Mouse (Mus musculus) liver (tissue): ENCODE measurements around the gene Krtcap2.

Experiments used
- DNase-seq: peaks from one replicate; pipeline ENCODE4 v3.0.0-alpha.2; 2020; ENCODE audit warnings: mixed read lengths

Krtcap2 gene

DNA sequence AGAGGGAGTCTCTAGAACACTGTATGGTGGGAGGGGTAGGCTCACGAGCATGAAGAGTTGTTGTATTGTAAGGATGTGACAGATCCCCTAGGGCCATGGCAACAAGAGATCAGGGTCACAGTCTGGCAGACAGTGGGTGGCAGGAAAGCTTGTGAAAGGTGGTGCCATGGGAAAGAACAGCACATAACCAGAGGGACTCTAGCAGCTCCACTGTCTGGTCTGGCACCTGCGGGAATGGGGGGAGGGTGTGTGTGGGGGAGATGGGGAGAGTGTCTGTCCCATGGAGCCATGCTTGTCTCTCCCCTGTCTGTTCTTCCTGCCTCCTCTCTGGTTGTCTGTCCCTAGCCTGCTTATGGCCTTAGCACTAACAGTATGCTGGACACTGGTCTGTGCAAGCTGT lies 39.8 kb downstream of the Krtcap2 start:
- DNase-seq = no peak

DNA sequence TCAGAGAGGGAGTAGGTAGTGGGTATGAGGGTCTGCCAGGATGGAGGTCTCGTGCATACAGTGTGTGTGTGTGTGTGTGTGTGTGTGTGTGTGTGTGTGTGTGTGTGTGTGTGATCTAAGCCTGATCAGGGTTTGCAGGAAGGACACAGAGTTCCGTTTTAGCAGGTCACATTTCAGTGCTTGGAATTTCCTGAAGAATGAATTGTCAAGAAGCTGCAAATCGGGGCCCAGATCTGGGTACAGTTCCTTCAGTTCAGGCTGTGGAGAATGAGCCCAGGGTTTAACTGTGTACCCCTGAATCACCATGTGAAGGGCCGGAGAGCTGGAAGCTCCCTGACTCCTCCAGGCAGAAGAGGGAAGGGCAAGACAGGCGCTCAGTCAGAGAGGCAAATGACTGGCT lies 41.5 kb downstream of the Krtcap2 start:
- no peak for DNase-seq

DNA sequence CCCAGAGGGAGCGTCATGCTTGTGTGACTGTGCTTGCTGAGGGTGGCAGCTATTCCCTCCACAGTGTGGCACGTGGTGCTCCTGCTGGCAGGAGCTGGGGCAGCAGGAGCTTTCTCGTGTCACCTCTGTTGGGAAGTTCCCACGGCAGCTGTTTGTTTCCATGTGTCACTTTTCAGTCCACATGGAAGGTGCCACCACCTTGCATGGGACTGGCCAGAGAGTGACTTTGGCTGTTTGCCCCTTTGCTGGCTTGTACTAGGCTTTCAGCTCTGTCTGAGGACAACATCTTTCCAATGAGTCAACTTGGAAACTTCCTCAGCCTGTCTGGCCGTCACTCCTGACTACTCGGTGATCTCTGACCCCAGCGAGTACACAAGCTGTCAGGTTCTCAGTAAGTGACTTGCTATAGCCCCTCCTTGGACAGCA lies 42.8 kb downstream of the Krtcap2 start:
- DNase-seq = no peak

DNA sequence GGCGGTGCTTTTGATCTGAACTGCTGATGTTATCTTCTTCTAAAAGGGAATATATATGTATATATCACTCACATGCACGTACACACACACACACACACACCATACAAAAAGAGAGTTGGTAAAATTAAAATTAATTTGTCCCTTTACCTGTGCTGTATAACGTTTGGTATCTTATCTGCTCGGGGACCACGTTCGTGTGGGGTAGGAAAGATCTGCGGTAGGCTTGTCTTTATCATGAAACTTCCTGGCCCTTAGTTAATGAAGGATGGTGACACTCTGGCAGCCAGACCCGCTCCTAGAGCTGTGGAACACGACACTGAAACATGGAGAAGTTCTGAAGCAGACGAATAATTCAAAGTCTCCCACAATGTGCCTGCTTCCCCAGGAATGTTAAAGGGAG lies 46.1 kb downstream of the Krtcap2 start:
- DNase-seq = no peak

DNA sequence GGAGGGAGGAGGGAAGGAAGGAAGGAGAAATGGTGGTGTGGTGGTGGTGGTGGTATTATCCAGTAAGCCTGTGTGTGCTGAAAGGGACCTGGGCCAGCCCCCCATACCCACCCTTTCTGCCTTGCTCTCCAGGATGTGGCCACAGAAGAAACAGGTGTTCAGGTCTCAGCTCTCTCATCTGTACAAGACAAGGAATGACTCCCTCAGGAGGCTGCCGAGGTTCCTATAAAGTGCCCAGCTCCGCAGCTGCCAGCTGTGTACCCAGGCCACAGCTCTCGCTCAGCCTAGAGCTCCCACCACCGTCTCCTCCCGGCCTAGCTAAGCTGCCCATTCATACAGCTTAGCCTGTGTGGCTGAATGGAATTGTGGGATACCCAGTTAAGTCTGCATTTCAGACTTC lies 46.5 kb downstream of the Krtcap2 start:
- DNase-seq = no peak

DNA sequence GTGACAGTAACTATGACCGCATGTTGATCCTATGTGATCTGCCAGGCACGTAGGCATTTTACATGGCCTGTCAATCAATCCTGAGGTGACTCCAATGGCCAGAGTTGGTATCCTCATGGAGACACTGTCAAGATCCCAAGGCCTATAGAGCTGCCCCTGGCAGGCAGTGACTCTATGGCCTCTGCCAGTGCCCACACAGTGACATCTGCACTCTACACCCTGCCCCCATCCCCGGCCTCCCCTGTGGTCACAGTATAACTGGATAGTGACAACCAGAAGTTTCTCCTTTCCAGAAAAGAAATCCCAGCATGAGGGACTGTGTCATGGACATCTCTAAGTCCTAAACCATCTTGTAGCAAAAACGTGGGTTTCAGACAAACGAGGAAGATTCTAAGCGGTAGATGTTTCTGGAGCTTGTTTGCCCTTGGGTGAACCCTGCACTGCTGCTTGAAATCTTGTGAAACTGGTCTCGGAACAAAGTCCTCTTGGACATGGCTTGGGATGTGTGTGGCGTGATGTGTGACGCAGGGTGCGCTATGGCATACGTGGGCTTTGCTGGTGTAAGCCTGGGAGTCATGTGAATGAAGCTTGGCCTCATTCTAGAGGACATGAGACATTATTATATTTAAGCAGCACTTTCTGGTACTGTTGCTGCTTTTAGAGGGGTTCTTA lies 47.6 kb downstream of the Krtcap2 start:
- DNase-seq = no peak

DNA sequence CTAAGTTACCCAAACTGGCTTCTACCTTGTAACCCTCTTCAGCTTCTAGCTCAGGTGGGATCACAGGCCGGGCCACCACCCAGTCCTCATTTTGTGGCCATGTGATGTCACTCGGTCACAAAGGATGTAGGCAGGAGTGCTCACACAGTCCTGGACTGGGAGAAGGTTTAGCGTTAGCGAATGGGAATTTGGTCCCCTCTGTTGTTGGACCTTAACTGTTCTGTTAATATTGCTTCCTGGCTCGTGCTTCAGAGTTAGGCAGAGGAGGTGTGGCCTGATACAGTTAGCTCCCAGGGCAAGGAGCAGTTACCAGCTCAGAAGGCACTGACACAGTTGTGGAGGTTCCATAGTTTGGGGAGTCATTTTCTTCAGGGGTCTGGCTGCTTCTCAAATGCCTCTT lies 48.4 kb downstream of the Krtcap2 start:
- DNase-seq = no peak

DNA sequence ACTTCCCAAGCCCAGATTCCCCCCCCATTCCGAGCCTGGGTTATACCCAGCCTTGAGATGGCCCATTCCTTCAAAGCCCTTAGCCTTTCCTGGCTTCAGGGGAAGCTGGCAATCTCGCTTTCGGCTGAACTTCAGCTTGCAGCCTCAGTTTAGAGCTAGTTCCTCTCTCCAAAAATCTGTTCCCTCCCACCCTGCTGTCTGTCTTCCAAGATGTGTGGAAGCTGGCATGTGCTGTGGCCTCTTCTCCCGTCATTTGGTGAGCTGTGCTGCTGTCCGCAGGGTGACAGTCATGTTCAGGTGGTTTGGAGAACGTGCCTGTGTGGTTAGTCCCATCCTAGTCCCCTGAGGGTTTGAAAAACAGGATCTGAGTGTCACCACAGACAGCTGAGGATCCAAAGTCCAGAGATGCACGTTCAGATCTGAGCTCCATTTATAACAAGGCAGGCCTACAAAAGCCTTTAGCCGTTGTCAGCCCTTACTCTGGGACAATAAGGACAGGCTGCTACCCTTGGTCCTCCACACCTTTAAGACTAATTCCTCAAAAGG lies 50.0 kb downstream of the Krtcap2 start:
- no peak for DNase-seq

DNA sequence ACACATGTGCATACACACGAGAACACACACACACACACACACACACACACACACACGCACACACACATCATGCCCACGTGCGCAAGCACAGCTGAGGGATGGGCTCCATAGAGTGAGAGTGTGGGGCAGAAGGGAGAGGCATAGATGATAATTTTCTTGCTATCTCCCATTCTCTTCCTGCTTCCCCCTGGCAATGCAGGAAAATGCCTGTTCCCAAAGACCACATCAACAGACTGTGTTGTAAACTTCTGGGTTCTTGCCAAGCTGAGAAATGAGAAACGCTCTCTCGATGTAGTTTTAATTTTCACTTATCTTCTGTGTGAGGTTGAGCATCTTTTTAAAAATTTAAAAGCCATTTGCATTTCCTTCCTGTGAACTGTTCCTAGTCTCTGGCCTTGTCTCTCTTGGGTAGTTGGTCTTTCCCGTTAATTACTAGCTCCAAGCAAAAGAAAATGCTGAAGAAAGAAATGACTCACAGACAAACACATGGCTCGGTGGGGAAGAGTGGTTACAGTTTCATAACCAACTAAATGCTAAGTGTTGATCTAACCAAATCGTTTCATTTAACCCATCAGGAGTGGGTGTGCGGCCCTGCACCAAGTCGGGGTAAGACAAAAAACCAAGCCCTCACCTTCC lies 51.1 kb downstream of the Krtcap2 start:
- DNase-seq = no peak

DNA sequence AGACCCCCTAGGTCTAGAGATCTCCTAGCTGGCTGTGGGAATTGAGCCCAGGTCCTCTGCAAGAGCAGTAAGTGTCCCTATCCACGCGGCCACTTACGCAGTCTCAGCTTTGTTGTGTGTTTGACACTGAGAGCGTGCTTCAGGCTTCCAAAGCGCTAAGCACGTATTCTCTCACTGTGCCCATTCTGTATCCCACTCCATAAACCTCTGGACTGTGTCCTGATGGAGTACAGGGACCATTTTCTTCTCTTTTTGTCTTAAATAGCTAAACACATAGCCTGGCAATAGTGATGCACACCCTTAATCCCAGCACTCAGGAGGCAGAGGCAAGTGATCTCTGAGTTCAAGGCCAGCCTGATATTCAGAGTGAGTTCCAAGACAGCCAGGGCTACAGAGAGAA lies 53.1 kb downstream of the Krtcap2 start:
- no peak for DNase-seq

DNA sequence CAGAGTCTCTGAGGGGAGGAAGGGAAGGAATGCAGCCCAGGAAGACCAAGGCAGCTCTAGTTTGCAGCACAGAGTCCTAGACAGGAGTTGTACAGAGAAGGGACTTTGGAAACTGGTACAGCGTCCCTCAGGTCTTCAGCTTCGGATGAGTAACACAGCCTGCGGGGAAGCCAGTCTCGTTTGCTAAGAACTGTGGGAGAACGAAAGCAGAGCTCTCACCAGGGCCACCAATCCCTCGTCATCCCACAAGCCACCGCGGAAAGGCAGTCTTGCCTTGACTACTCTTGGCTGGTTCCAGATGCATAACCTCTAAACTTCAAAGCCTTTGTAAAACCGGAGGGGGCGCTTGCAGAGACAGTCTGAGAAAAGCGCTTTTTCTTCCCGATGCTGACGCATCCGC lies 53.7 kb downstream of the Krtcap2 start:
- no peak for DNase-seq
